Mouse (Mus musculus) intestine, postnatal 0 days (tissue): ENCODE data around the gene Jmjd1c. TPM values are rescaled to one million over a fixed set of nuclear protein-coding genes. Genes with fewer than 3 reads are reported as not detected.
A peak's percentile ranks its signal among the peaks of the same experiment; 100 is the strongest.

Source experiments
- ATAC-seq: fragments of 200-750 bp; cut with Nextera tagmentation; 2 replicates; pipeline ENCODE4 v1.8.0; 2017; ENCODE audit warnings: mild to moderate bottlenecking, moderate TSS enrichment, moderate library complexity
- H3K27ac ChIP-seq: fragments of 300-500 bp; sonication (generic); 2 replicates; pipeline ENCODE4 v1.5.1; 2014; ENCODE audit warnings: mild to moderate bottlenecking, low read depth, low read length, moderate library complexity
- H3K27me3 ChIP-seq: fragments of 300-500 bp; sonication (generic); replicated peaks from 2 replicates; pipeline ENCODE4 v1.6.1; 2014; ENCODE audit warnings: low read length, mixed read lengths; ENCODE audit not compliant: control insufficient read depth, insufficient read depth
- H3K36me3 ChIP-seq: fragments of 300-500 bp; sonication (generic); 2 replicates; pipeline ENCODE4 v1.6.1; 2014; ENCODE audit warnings: mild to moderate bottlenecking, moderate library complexity; ENCODE audit not compliant: control insufficient read depth, insufficient read depth
- H3K4me1 ChIP-seq: fragments of 300-500 bp; sonication (generic); replicated peaks from 2 replicates; pipeline ENCODE4 v1.6.1; 2014; ENCODE audit warnings: antibody characterized with exemption, low read length, mixed read lengths; ENCODE audit not compliant: control insufficient read depth, insufficient read depth
- H3K4me2 ChIP-seq: fragments of 300-500 bp; sonication (generic); replicated peaks from 2 replicates; pipeline ENCODE4 v1.6.1; 2014; ENCODE audit warnings: low read depth, mild to moderate bottlenecking, moderate library complexity
- H3K4me3 ChIP-seq: fragments of 300-500 bp; sonication (generic); 2 replicates; pipeline ENCODE4 v1.5.1; 2014; ENCODE audit warnings: low read depth, low read length
- H3K9ac ChIP-seq: fragments of 300-500 bp; sonication (generic); 2 replicates; pipeline ENCODE4 v1.6.1; 2014; ENCODE audit warnings: mild to moderate bottlenecking, low read depth, low read length
- H3K9me3 ChIP-seq: fragments of 300-500 bp; sonication (generic); 2 replicates; pipeline ENCODE4 v1.6.1; 2016; ENCODE audit warnings: mixed run types; ENCODE audit not compliant: control insufficient read depth
- CTCF ChIP-seq: sonication (generic); IDR thresholded peaks from 2 replicates; pipeline ENCODE4 v1.5.1; 2016; ENCODE audit warnings: low read depth, mild to moderate bottlenecking, control low read depth, antibody characterized with exemption, moderate library complexity
- WGBS: fragments of 180-500 bp; shearing (Covaris S2); extraction: QIAGEN DNeasy Blood & Tissue Kit; methylation state at CpG from one replicate; pipeline ENCODE4 v1.1.7; 2014; 5-methylcytosine and 5-hydroxymethylcytosine counted together
- polyA plus RNA-seq: library from polyadenylated mRNA; unstranded; fragments of >200 nt; fragmentation: Nextera tagmentation; extraction: Ambion mirVana; gene quantifications from 2 replicates; pipeline ENCODE4 v1.2.1, GENCODE M21; 2015

Gene Jmjd1c
- polyA plus RNA-seq, 1 experiment from 2014 or later: 33.4 TPM

- 92% methylated on average over 2 of the region's 2 CpGs for WGBS
- H3K27me3 ChIP-seq: no peaks in the 10 kb centered on the region
- no peak overlapping the region for H3K9ac ChIP-seq
- no peaks in the 10 kb centered on the region for H3K9me3 ChIP-seq
- no peak overlapping the region for H3K4me3 ChIP-seq
- TF ChIP-seq CTCF: no peak
- no peak overlapping the region for H3K4me2 ChIP-seq
- H3K4me1 ChIP-seq: no peaks in the 10 kb centered on the region
- no peak for ATAC-seq
- H3K27ac ChIP-seq: no peak overlapping the region
- peaks cover 73% of the 10 kb centered on the region for H3K36me3 ChIP-seq
Measured at GRCm38 (mm10) chr10:67249486-67249885, 153.6 kb downstream of the Jmjd1c start.

GRCm38 (mm10) chr10:67250846-67251245 is 154.9 kb downstream of the Jmjd1c start:
- no peak for ATAC-seq
- Histone ChIP-seq H3K9me3 (no peaks in the 10 kb centered on the region), H3K4me2 (no peak overlapping the region), H3K4me1 (no peaks in the 10 kb centered on the region), H3K9ac (no peak overlapping the region), H3K27ac (no peak overlapping the region), H3K36me3 (peaks cover 70% of the 10 kb centered on the region), H3K27me3 (no peaks in the 10 kb centered on the region), H3K4me3 (no peak overlapping the region)
- 86% methylated on average over 6 of the region's 6 CpGs for WGBS
- no peak for TF ChIP-seq CTCF

GRCm38 (mm10) chr10:67252353-67252752 is 156.4 kb downstream of the Jmjd1c start:
- Histone ChIP-seq H3K4me1 (no peaks in the 10 kb centered on the region), H3K36me3 (peaks cover 67% of the 10 kb centered on the region), H3K4me2 (no peak overlapping the region), H3K9me3 (no peaks in the 10 kb centered on the region), H3K9ac (no peak overlapping the region), H3K27me3 (no peaks in the 10 kb centered on the region), H3K4me3 (no peak overlapping the region), H3K27ac (no peak overlapping the region)
- ATAC-seq: peak; percentile 41
- no peak for TF ChIP-seq CTCF
- 40% methylated on average over 5 of the region's 5 CpGs for WGBS

- Histone ChIP-seq H3K36me3 (peaks cover 65% of the 10 kb centered on the region), H3K9ac (no peak overlapping the region), H3K4me1 (no peaks in the 10 kb centered on the region), H3K9me3 (no peaks in the 10 kb centered on the region), H3K4me3 (no peak overlapping the region), H3K27ac (no peak overlapping the region), H3K4me2 (no peak overlapping the region), H3K27me3 (no peaks in the 10 kb centered on the region)
- 90% methylated on average over 1 of the region's 1 CpGs for WGBS
- TF ChIP-seq CTCF: no peak
- ATAC-seq: no peak
Measured at GRCm38 (mm10) chr10:67253115-67253514, 157.2 kb downstream of the Jmjd1c start.

- TF ChIP-seq CTCF: peak; percentile 85
- no peaks in the 10 kb centered on the region for H3K4me1 ChIP-seq
- ATAC-seq: no peak
- H3K9me3 ChIP-seq: peaks cover 3% of the 10 kb centered on the region; the same call in 1 of the 2 replicates
- no peak overlapping the region for H3K27ac ChIP-seq
- H3K36me3 ChIP-seq: peaks cover 25% of the 10 kb centered on the region
- no peak overlapping the region for H3K4me2 ChIP-seq
- WGBS: 66% methylated on average over 1 of the region's 1 CpGs
- H3K9ac ChIP-seq: no peak overlapping the region
- H3K4me3 ChIP-seq: no peak overlapping the region
- no peaks in the 10 kb centered on the region for H3K27me3 ChIP-seq
Measured at GRCm38 (mm10) chr10:67264852-67265251, 168.9 kb downstream of the Jmjd1c start.

GRCm38 (mm10) chr10:67275916-67276315 is 180.0 kb downstream of the Jmjd1c start:
- Histone ChIP-seq H3K27ac (no peak overlapping the region), H3K4me1 (no peaks in the 10 kb centered on the region), H3K9ac (no peak overlapping the region), H3K4me3 (no peak overlapping the region), H3K27me3 (no peaks in the 10 kb centered on the region), H3K9me3 (no peaks in the 10 kb centered on the region), H3K4me2 (no peak overlapping the region), H3K36me3 (peaks cover 25% of the 10 kb centered on the region; the same call in 1 of the 2 replicates)
- TF ChIP-seq CTCF: no peak
- ATAC-seq: no peak

GRCm38 (mm10) chr10:67281852-67282251 is 185.9 kb downstream of the Jmjd1c start:
- Histone ChIP-seq H3K4me2 (no peak overlapping the region), H3K27me3 (no peaks in the 10 kb centered on the region), H3K27ac (no peak overlapping the region), H3K36me3 (no peaks in the 10 kb centered on the region), H3K9ac (no peak overlapping the region), H3K9me3 (no peaks in the 10 kb centered on the region), H3K4me3 (no peak overlapping the region), H3K4me1 (peaks cover 3% of the 10 kb centered on the region; the same call in 1 of the 2 replicates)
- ATAC-seq: no peak
- TF ChIP-seq CTCF: no peak
- WGBS: 81% methylated on average over 8 of the region's 8 CpGs
